In the genomic region with DNA sequence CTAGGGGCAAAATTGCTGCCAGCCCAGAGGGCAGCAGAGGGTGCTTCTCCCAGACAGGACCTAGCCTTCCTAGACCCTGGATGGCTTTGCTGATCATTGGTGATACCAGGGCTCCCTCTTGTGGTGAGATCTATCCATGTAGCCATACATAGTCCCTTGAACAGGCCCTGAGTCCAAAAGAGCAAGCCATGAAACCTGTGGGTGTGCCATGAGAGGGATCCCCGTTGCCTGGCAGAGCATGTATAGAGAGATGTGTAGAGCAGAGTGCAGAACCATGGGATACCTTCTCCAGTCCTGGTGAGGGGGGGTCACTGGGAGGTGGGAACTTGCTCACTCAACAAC, we compare ENCODE assay signal across 8 mouse cellular contexts. TPM values are rescaled to one million over a fixed set of nuclear protein-coding genes. Genes with fewer than 3 reads are reported as not detected.
A peak's percentile ranks its signal among the peaks of the same experiment; 100 is the strongest.
DNase-seq lines count a peak whose midpoint lies in the region; ATAC-seq and TF ChIP-seq lines count a peak whose summit lies in the region.

No protein-coding gene starts in this region.

- no peak overlapping the region for H3K4me2 ChIP-seq in embryonic facial prominence, embryonic 11.5 days (ENCODE audit: low read depth, low read length)
- H3K4me2 ChIP-seq in midbrain, embryonic 12.5 days (replicated peaks), result no peak overlapping the region

- H3K9ac ChIP-seq in embryonic facial prominence, embryonic 11.5 days (replicated peaks; ENCODE audit: low read length), result no peak overlapping the region
- H3K9ac ChIP-seq in heart, adult 2 months (ENCODE audit: low read depth, low read length), result no peak overlapping the region
- H3K9ac ChIP-seq in midbrain, embryonic 12.5 days (replicated peaks), result no peak overlapping the region

- H3K27me3 ChIP-seq in C2C12 (ENCODE audit: control insufficient read depth, insufficient read depth, insufficient read length), result no peaks in the 10 kb centered on the region
- H3K27me3 ChIP-seq in embryonic facial prominence, embryonic 11.5 days (ENCODE audit: control insufficient read depth, insufficient read depth, low read length), result no peaks in the 10 kb centered on the region; the same call in 1 of the 2 replicates
- no peaks in the 10 kb centered on the region for H3K27me3 ChIP-seq in heart, adult 2 months (ENCODE audit: control insufficient read depth, insufficient read depth, low read length)
- no peaks in the 10 kb centered on the region for H3K27me3 ChIP-seq in kidney, adult 2 months (replicated peaks; ENCODE audit: control insufficient read depth, insufficient read depth, low read length)
- H3K27me3 ChIP-seq in midbrain, embryonic 12.5 days, result no peaks in the 10 kb centered on the region

- H3K4me3 ChIP-seq in C2C12 (ENCODE audit: insufficient read depth, poor library complexity, severe bottlenecking), result no peak overlapping the region
- no peak overlapping the region for H3K4me3 ChIP-seq in embryonic facial prominence, embryonic 11.5 days (ENCODE audit: low read depth, low read length)
- no peak overlapping the region for H3K4me3 ChIP-seq in heart, adult 2 months
- H3K4me3 ChIP-seq in kidney, adult 2 months (ENCODE audit: insufficient read depth, low read depth, low read length), result no peak overlapping the region
- H3K4me3 ChIP-seq in midbrain, embryonic 12.5 days, result no peak overlapping the region

- no peak for ATAC-seq in embryonic facial prominence, embryonic 11.5 days (replicated peaks; ENCODE audit: insufficient number of reproducible peaks, low FRiP score, low TSS enrichment, low read depth)
- ATAC-seq in midbrain, embryonic 12.5 days (ENCODE audit: low FRiP score, low read depth), result peak; percentile 71

- no peak for TF ChIP-seq POLR2A in heart, adult 2 months (IDR thresholded peaks at IDR 0.05; ENCODE audit: insufficient read depth, low read depth, low read length)
- no peak for TF ChIP-seq POLR2A in kidney, adult 2 months (IDR thresholded peaks at IDR 0.05; ENCODE audit: low read depth, low read length)

- no peaks in the 10 kb centered on the region for H3K9me3 ChIP-seq in embryonic facial prominence, embryonic 11.5 days (replicated peaks; ENCODE audit: control insufficient read depth, low read length)
- H3K9me3 ChIP-seq in midbrain, embryonic 12.5 days, result no peaks in the 10 kb centered on the region

- no peak overlapping the region for H3K27ac ChIP-seq in embryonic facial prominence, embryonic 11.5 days (replicated peaks; ENCODE audit: low read depth, low read length)
- H3K27ac ChIP-seq in heart, adult 2 months, result no peak overlapping the region
- H3K27ac ChIP-seq in kidney, adult 2 months (ENCODE audit: insufficient read depth, low read depth, low read length), result no peak overlapping the region
- H3K27ac ChIP-seq in midbrain, embryonic 12.5 days (replicated peaks), result no peak overlapping the region

- H3K36me3 ChIP-seq in C2C12 (ENCODE audit: control insufficient read depth, insufficient read depth), result no peaks in the 10 kb centered on the region
- H3K36me3 ChIP-seq in embryonic facial prominence, embryonic 11.5 days (replicated peaks; ENCODE audit: control insufficient read depth, insufficient read depth, low read depth, low read length), result no peaks in the 10 kb centered on the region
- H3K36me3 ChIP-seq in heart, adult 2 months (ENCODE audit: control insufficient read depth, insufficient read depth, low read length), result no peaks in the 10 kb centered on the region
- no peaks in the 10 kb centered on the region for H3K36me3 ChIP-seq in kidney, adult 2 months (ENCODE audit: control insufficient read depth, insufficient read depth, low read length)
- H3K36me3 ChIP-seq in midbrain, embryonic 12.5 days, result no peaks in the 10 kb centered on the region

- no peaks in the 10 kb centered on the region for H3K79me3 ChIP-seq in C2C12 (ENCODE audit: low read depth)

- H3ac ChIP-seq in C2C12 (ENCODE audit: control insufficient read depth, insufficient read length, low read depth), result no peak overlapping the region

- WGBS in embryonic facial prominence, embryonic 11.5 days, result 24% methylated on average over 1 of the region's 1 CpGs
- WGBS in heart, adult 2 months, result 0% methylated on average over 1 of the region's 1 CpGs
- WGBS in kidney, adult 2 months, result 9% methylated on average over 1 of the region's 1 CpGs
- WGBS in midbrain, embryonic 12.5 days, result 43% methylated on average over 1 of the region's 1 CpGs

- peak; percentile 56 for TF ChIP-seq CTCF in C2C12 (IDR thresholded peaks at IDR 0.05; ENCODE audit: control insufficient read depth, insufficient read depth, insufficient read length)
- TF ChIP-seq CTCF in heart, adult 2 months (IDR thresholded peaks at IDR 0.05), result peak; percentile 89
- peak; percentile 95 for TF ChIP-seq CTCF in kidney, adult 2 months (conservative IDR thresholded peaks at IDR 0.05; ENCODE audit: insufficient read depth, insufficient read length, low read depth, low read length)

- no peaks in the 10 kb centered on the region for H3K4me1 ChIP-seq in embryonic facial prominence, embryonic 11.5 days (ENCODE audit: control insufficient read depth, insufficient read depth, low read length)
- no peaks in the 10 kb centered on the region; the same call in 1 of the 2 replicates for H3K4me1 ChIP-seq in heart, adult 2 months (ENCODE audit: control insufficient read depth, insufficient read depth, low read length)
- peaks cover 8% of the 10 kb centered on the region for H3K4me1 ChIP-seq in kidney, adult 2 months (ENCODE audit: control insufficient read depth, insufficient read depth, low read length)
- H3K4me1 ChIP-seq in midbrain, embryonic 12.5 days, result no peaks in the 10 kb centered on the region

- DNase-seq in adrenal gland, postnatal 25 days, result peak; percentile 59
- DNase-seq in embryonic facial prominence, embryonic 11.5 days (ENCODE audit: low spot score), result peak; percentile 90
- DNase-seq in heart, adult 2 months, result peak; percentile 61 to 64
- DNase-seq in kidney, adult 2 months, result peak; percentile 91
- peak; percentile 85 for DNase-seq in left cerebral cortex, postnatal 4 days
- DNase-seq in spleen, adult 12 weeks (ENCODE audit: low spot score), result peak; percentile 50

- intact Hi-C loops in heart, adult 2 months (cut with DNase I), result loop anchor here (1.0 to 10.0 kb wide), 3 partner anchors 57 to 378 kb away; a partner anchor contains a TSS
- intact Hi-C loops in left cerebral cortex, postnatal 4 days (cut with DNase I), result loop anchor here (10.0 kb wide), 1 partner anchor 358 kb away; no protein-coding TSS in a partner anchor

- no peaks in the 10 kb centered on the region for H3K79me2 ChIP-seq in C2C12 (ENCODE audit: control insufficient read depth, insufficient read depth)
- H3K79me2 ChIP-seq in heart, adult 2 months (replicated peaks; ENCODE audit: control insufficient read depth, insufficient read depth, low read length), result no peaks in the 10 kb centered on the region

- peak; percentile 88 for TF ChIP-seq EP300 in heart, adult 2 months (IDR thresholded peaks at IDR 0.05; ENCODE audit: insufficient read depth, low read depth, low read length)

TF ChIP-seq in C2C12, 6 proteins besides CTCF, POLR2A, EP300 and RAD21:
- TF ChIP-seq FOSL1 (IDR thresholded peaks at IDR 0.05; ENCODE audit: insufficient read depth, low read length, poor library complexity, severe bottlenecking) (no peak), CEBPB (IDR thresholded peaks at IDR 0.05; ENCODE audit: low read depth) (no peak), USF1 (IDR thresholded peaks at IDR 0.05; ENCODE audit: low read depth) (no peak), MYOD1 (IDR thresholded peaks at IDR 0.05; ENCODE audit: control insufficient read depth, insufficient read length, low read depth) (no peak), MAX (IDR thresholded peaks at IDR 0.05) (no peak), MYOG (IDR thresholded peaks at IDR 0.05; ENCODE audit: control insufficient read depth, extremely low read depth, insufficient read length) (no peak)

RNA-seq across cellular contexts. Expression of a gene that starts 1.8 kb away (rescaled TPM):
- polyA plus RNA-seq in C2C12 (2012; fragmentation: generic; extraction: Trizol), result 0.06 TPM
- 3.4 and 8.4 TPM in 2 replicates for total RNA-seq in adrenal gland, postnatal 25 days (2021)
- 0.35 TPM in 1 of 2 replicates, not detected in the other for polyA plus RNA-seq in embryonic facial prominence, embryonic 11.5 days (2014; fragmentation: Nextera tagmentation; extraction: Ambion mirVana)
- under 1 TPM; 0.47 to 0.96 TPM for total RNA-seq in heart, adult 2 months (2021)
- polyA plus RNA-seq in heart, adult 2 months (2012; rRNA removed), result 0.94 and 1.3 TPM in 2 replicates
- 46.8 and 66.0 TPM in 2 replicates for polyA plus RNA-seq in kidney, adult 2 months (2012; rRNA removed)
- total RNA-seq in left cerebral cortex, postnatal 4 days (2021), result 1 to 10 TPM in 1 of 2 experiments, under 1 TPM in 1; 0.95 to 1.7 TPM
- polyA plus RNA-seq in midbrain, embryonic 12.5 days (2016; fragmentation: Nextera tagmentation; extraction: Ambion mirVana), result 0.31 and 0.33 TPM in 2 replicates

RNA-seq across cellular contexts. Expression of a gene that starts 13.5 kb away (rescaled TPM):
- 15.8 TPM for polyA plus RNA-seq in C2C12 (2012; fragmentation: generic; extraction: Trizol)
- total RNA-seq in adrenal gland, postnatal 25 days (2021), result 8.7 and 17.1 TPM in 2 replicates
- polyA plus RNA-seq in embryonic facial prominence, embryonic 11.5 days (2014; fragmentation: Nextera tagmentation; extraction: Ambion mirVana), result 0.24 and 0.43 TPM in 2 replicates
- 10 to 100 TPM; 34.9 to 35.6 TPM for total RNA-seq in heart, adult 2 months (2021)
- polyA plus RNA-seq in heart, adult 2 months (2012; rRNA removed), result 23.8 and 25.4 TPM in 2 replicates
- polyA plus RNA-seq in kidney, adult 2 months (2012; rRNA removed), result 1.5 and 1.6 TPM in 2 replicates
- 10 to 100 TPM in 1 of 2 experiments, 1 to 10 TPM in 1; 9.4 to 10.3 TPM for total RNA-seq in left cerebral cortex, postnatal 4 days (2021)
- polyA plus RNA-seq in midbrain, embryonic 12.5 days (2016; fragmentation: Nextera tagmentation; extraction: Ambion mirVana), result 0.42 and 0.46 TPM in 2 replicates

Comparison
In these comparisons a context has a peak if more than half of its experiments do, and no peak if none do; other contexts are left out.
1. RNA of a gene that starts 1.8 kb away (polyA plus RNA-seq): 46.8 to 66.0 TPM in kidney, adult 2 months; 0.94 to 1.3 TPM in heart, adult 2 months, 0.31 to 0.33 TPM in midbrain, embryonic 12.5 days, 0.35 TPM in embryonic facial prominence, embryonic 11.5 days and 0.06 TPM in C2C12 (single experiment); every median in the first group is over 10 times any median in the second.
2. Peak in every context shown above with its lines, with median percentiles within 50 percentile points of each other: CTCF ChIP-seq and DNase-seq.